Mouse (Mus musculus): ENCODE measurements at regions not wholly inside any gene's neighbourhood (a gene's known extent, or its start where the extent isn't known, plus 50 kb on each side); places are given as distances from the start of the nearest gene placed in this dataset.

DNA sequence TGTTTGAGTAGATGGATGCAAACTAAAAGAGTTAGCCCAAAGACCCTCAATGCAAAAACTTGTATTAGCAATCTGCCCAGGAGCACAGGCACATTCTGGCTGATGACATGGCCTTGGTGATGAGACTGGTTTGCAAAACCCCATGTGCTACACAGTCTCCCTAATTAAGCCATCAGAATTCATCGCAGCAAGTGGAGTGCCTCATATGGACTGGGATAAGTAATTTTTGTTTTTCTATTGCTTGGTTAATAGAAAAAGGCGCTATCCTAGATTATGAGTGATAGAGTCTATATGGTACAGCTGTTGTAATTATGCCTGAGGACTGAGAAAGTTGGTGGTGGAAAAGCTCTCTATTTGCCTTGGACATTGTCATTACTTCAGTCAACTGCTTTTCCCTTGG, 155.2 kb upstream of the Robo1 start:
- no peaks in the 10 kb centered on the region for H3K36me3 ChIP-seq (ENCODE audit: insufficient read depth, low read length)
- no peaks in the 10 kb centered on the region for H3K4me1 ChIP-seq (ENCODE audit: insufficient read depth, low read depth, low read length)
- H3K27ac ChIP-seq (ENCODE audit: low read length) = no peak overlapping the region
- H3K27me3 ChIP-seq (replicated peaks; ENCODE audit: insufficient read depth, low read length) = no peaks in the 10 kb centered on the region
- 93% methylated on average over 2 of the region's 2 CpGs for WGBS
- no peak for ATAC-seq
- TF ChIP-seq CTCF (IDR thresholded peaks at IDR 0.05) (no peak), EP300 (IDR thresholded peaks at IDR 0.05) (no peak)
- H3K4me3 ChIP-seq (ENCODE audit: low read depth, low read length) = no peak overlapping the region
- H3K9me3 ChIP-seq (ENCODE audit: low read length) = no peaks in the 10 kb centered on the region
- no peak overlapping the region for H3K9ac ChIP-seq (replicated peaks; ENCODE audit: low read depth)
- no peak for DNase-seq (ENCODE audit: low spot score)
- H3K4me2 ChIP-seq (replicated peaks; ENCODE audit: low read depth, low read length) = no peak overlapping the region

DNA sequence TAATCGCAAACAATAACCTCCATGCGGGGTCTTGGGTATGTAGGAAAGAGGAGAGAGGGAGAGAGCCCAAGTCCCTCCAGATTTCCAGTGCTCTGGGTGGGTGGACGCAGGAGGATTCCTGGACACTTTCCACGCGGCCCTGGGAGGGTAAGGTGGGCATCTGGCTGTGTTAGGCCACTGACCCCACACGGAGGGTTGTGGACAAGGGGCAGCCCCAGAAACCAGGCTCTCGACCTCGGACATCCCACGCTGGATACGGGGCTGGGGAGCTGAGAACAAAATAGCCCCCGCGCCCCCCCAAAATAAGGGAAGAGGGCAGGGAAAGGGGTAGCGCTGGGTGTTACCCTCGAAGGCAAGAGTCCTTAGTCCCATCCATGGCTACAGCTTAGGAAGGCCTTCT, 150.2 kb upstream of the Robo1 start:
- Histone ChIP-seq H3K9ac (replicated peaks; ENCODE audit: low read depth) (no peak overlapping the region), H3K27me3 (replicated peaks; ENCODE audit: insufficient read depth, low read length) (no peaks in the 10 kb centered on the region), H3K36me3 (ENCODE audit: insufficient read depth, low read length) (no peaks in the 10 kb centered on the region), H3K27ac (ENCODE audit: low read length) (no peak overlapping the region), H3K9me3 (ENCODE audit: low read length) (no peaks in the 10 kb centered on the region), H3K4me2 (replicated peaks; ENCODE audit: low read depth, low read length) (no peak overlapping the region), H3K4me1 (ENCODE audit: insufficient read depth, low read depth, low read length) (no peaks in the 10 kb centered on the region), H3K4me3 (ENCODE audit: low read depth, low read length) (no peak overlapping the region)
- ATAC-seq = no peak
- no peak for DNase-seq (ENCODE audit: low spot score)
- WGBS = 92% methylated on average over 14 of the region's 14 CpGs
- TF ChIP-seq CTCF (IDR thresholded peaks at IDR 0.05) (no peak), EP300 (IDR thresholded peaks at IDR 0.05) (no peak)

DNA sequence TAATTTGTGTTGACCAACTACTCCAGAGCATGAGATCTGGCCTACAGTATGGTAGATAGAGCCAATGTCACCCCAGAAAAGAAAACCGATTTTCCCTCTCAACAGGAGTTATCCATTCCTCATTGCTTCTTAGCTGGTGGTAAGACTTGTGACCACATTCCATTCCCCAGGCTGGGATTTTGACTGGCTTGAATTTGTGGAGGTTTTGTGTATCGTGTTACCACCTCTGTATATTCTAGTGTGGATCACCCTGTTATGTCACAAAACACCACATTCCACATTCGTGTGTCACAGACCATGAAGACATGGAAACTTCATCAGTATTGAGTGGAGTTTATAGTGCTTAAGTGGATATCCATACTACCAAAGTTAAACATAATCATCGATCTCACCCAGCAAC, 148.7 kb upstream of the Robo1 start:
- Histone ChIP-seq H3K4me1 (ENCODE audit: insufficient read depth, low read depth, low read length) (no peaks in the 10 kb centered on the region), H3K9me3 (ENCODE audit: low read length) (no peaks in the 10 kb centered on the region), H3K4me3 (ENCODE audit: low read depth, low read length) (no peak overlapping the region), H3K36me3 (ENCODE audit: insufficient read depth, low read length) (no peaks in the 10 kb centered on the region), H3K4me2 (replicated peaks; ENCODE audit: low read depth, low read length) (no peak overlapping the region), H3K9ac (replicated peaks; ENCODE audit: low read depth) (no peak overlapping the region), H3K27me3 (replicated peaks; ENCODE audit: insufficient read depth, low read length) (no peaks in the 10 kb centered on the region), H3K27ac (ENCODE audit: low read length) (no peak overlapping the region)
- TF ChIP-seq EP300 (IDR thresholded peaks at IDR 0.05) = no peak
- TF ChIP-seq CTCF (IDR thresholded peaks at IDR 0.05) = no peak
- ATAC-seq (no peak), DNase-seq (ENCODE audit: low spot score) (no peak)
- whole genome bisulfite sequencing = 82% methylated on average over 4 of the region's 4 CpGs

DNA sequence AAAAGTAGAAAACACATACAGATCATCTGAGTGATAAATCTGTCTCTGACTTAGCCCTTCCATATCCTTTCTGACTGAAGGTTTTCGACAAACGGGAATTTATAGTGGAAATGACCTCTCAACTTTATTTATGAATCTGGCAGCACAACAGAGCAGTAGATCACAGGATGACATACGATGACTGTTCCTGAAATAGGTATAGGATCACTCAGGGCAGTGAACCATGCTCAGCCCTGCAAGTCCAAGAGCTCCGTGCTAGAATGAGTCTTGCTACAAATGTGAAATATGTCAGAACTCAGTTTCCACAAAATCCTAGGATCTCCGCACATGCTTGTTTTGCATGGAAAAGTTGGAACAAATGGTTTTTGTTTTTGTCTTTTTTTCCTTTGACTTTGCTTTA, 132.4 kb upstream of the Robo1 start:
- H3K36me3 ChIP-seq (ENCODE audit: insufficient read depth, low read length) = no peaks in the 10 kb centered on the region
- no peaks in the 10 kb centered on the region for H3K27me3 ChIP-seq (replicated peaks; ENCODE audit: insufficient read depth, low read length)
- TF ChIP-seq EP300 (IDR thresholded peaks at IDR 0.05) = no peak
- TF ChIP-seq CTCF (IDR thresholded peaks at IDR 0.05) = no peak
- ATAC-seq (no peak), DNase-seq (ENCODE audit: low spot score) (no peak)
- no peaks in the 10 kb centered on the region for H3K4me1 ChIP-seq (ENCODE audit: insufficient read depth, low read depth, low read length)
- WGBS = 70% methylated on average over 5 of the region's 5 CpGs
- H3K4me3 ChIP-seq (ENCODE audit: low read depth, low read length) = no peak overlapping the region
- H3K27ac ChIP-seq (ENCODE audit: low read length) = no peak overlapping the region
- H3K4me2 ChIP-seq (replicated peaks; ENCODE audit: low read depth, low read length) = no peak overlapping the region
- no peaks in the 10 kb centered on the region for H3K9me3 ChIP-seq (ENCODE audit: low read length)
- H3K9ac ChIP-seq (replicated peaks; ENCODE audit: low read depth) = no peak overlapping the region

DNA sequence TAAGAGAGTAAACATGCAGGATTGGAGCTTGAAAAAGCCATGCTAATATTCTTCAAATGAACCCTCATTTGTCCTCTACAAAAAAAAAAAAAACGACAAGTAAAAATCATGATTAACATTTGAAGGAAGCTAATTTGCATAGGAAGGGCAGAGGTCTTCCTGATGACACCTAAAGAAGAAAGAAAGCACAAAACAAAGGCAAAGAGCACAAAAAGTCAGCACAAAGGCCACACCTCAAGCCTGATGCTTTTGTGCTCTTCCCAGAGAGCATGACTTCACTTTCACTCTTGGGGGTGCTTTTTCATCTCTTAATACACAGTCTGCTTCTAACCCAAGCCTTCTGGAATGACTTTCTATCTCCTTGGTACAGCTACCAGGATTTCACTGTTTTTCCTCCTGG, 113.8 kb upstream of the Robo1 start:
- no peak overlapping the region for H3K4me2 ChIP-seq (replicated peaks; ENCODE audit: low read depth, low read length)
- no peak overlapping the region for H3K4me3 ChIP-seq (ENCODE audit: low read depth, low read length)
- H3K9ac ChIP-seq (replicated peaks; ENCODE audit: low read depth) = no peak overlapping the region
- no peak overlapping the region for H3K27ac ChIP-seq (ENCODE audit: low read length)
- WGBS = 0% methylated on average over 1 of the region's 1 CpGs
- no peaks in the 10 kb centered on the region for H3K4me1 ChIP-seq (ENCODE audit: insufficient read depth, low read depth, low read length)
- no peaks in the 10 kb centered on the region for H3K36me3 ChIP-seq (ENCODE audit: insufficient read depth, low read length)
- DNase-seq (ENCODE audit: low spot score) (no peak), ATAC-seq (no peak)
- no peaks in the 10 kb centered on the region for H3K9me3 ChIP-seq (ENCODE audit: low read length)
- no peaks in the 10 kb centered on the region for H3K27me3 ChIP-seq (replicated peaks; ENCODE audit: insufficient read depth, low read length)
- TF ChIP-seq CTCF (IDR thresholded peaks at IDR 0.05) = no peak
- no peak for TF ChIP-seq EP300 (IDR thresholded peaks at IDR 0.05)

DNA sequence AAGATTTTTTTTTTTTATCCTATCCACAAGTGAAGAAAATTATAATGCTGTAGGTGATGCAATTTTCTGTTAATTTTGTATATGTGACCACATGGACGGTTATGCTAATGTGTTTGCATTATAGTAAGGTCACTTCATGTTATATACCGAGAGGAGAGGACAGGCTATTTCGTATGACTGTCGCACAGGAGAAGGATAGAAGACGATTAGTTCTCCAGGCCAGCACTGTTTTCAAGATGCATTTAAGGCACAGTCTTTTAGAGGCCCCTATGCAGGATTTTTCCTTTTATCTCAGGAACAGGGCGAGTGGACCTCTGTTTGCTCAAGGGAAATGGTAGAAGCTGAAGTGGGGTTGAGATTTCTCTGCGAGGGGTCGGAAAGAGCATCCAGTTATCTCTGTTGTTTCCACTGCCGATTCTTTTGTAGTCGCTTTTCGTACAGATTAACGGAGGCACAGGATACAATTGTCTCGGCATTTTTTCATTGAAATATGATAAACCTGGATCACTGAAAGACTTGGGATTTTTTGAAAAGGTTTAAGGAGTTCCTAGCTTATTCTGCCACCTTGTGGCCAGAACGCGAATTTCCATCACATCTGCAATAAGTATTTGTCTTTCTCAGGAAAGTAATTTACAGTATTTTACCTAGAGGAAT, 92.6 kb upstream of the Robo1 start:
- DNase-seq (ENCODE audit: low spot score) = peak; percentile 62
- ATAC-seq = no peak
- 20% methylated on average over 15 of the region's 15 CpGs for WGBS
- no peaks in the 10 kb centered on the region for H3K9me3 ChIP-seq (ENCODE audit: low read length)
- H3K9ac ChIP-seq (replicated peaks; ENCODE audit: low read depth) = no peak overlapping the region
- no peaks in the 10 kb centered on the region for H3K27me3 ChIP-seq (replicated peaks; ENCODE audit: insufficient read depth, low read length)
- TF ChIP-seq CTCF (IDR thresholded peaks at IDR 0.05) = peak; percentile 69
- TF ChIP-seq EP300 (IDR thresholded peaks at IDR 0.05) = no peak
- H3K27ac ChIP-seq (ENCODE audit: low read length) = no peak overlapping the region
- no peaks in the 10 kb centered on the region for H3K4me1 ChIP-seq (ENCODE audit: insufficient read depth, low read depth, low read length)
- no peaks in the 10 kb centered on the region for H3K36me3 ChIP-seq (ENCODE audit: insufficient read depth, low read length)
- H3K4me3 ChIP-seq (ENCODE audit: low read depth, low read length) = no peak overlapping the region
- no peak overlapping the region; the same call in 1 of the 2 replicates for H3K4me2 ChIP-seq (replicated peaks; ENCODE audit: low read depth, low read length)

DNA sequence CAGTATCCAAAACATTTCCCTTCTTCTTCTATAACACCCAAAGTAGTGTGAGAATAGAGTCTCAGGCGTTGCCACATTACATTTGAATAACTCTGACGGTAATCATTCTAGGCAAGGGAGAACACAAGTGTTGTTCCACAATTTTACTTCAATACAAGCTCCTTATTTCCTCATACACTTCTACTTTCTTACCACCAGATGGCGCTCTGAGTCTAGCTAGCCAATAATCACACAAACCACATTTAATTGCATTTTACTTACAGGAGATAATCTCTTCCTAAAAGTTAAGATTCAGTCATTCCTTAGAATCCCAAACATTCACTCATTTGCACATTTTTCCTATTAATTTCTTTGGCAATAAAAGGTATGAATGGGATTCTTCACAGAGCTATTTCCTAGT, 90.1 kb upstream of the Robo1 start:
- Histone ChIP-seq H3K9ac (replicated peaks; ENCODE audit: low read depth) (no peak overlapping the region), H3K4me3 (ENCODE audit: low read depth, low read length) (no peak overlapping the region), H3K27ac (ENCODE audit: low read length) (no peak overlapping the region), H3K4me1 (ENCODE audit: insufficient read depth, low read depth, low read length) (no peaks in the 10 kb centered on the region), H3K27me3 (replicated peaks; ENCODE audit: insufficient read depth, low read length) (no peaks in the 10 kb centered on the region), H3K4me2 (replicated peaks; ENCODE audit: low read depth, low read length) (no peak overlapping the region; the same call in 1 of the 2 replicates), H3K9me3 (ENCODE audit: low read length) (no peaks in the 10 kb centered on the region), H3K36me3 (ENCODE audit: insufficient read depth, low read length) (no peaks in the 10 kb centered on the region)
- 4% methylated on average over 3 of the region's 3 CpGs for WGBS
- ATAC-seq (no peak), DNase-seq (ENCODE audit: low spot score) (peak; percentile 73)
- no peak for TF ChIP-seq EP300 (IDR thresholded peaks at IDR 0.05)
- TF ChIP-seq CTCF (IDR thresholded peaks at IDR 0.05) = peak; percentile 88

Measured in lung, postnatal 0 days (tissue).